Mouse (Mus musculus) thymus, postnatal 10 days (tissue): ENCODE results near the gene Edem3.

Source experiments
- DNase-seq, 2 experiments: peaks; one replicate each; pipeline ENCODE4 v3.0.0; 2021; ENCODE audit warnings: low spot score in 2 of 2

Gene Edem3

GRCm38 (mm10) chr1:151863135-151863796, 108.1 kb downstream of the Edem3 start:
- no peak for DNase-seq

- DNase-seq: no peak
Measured at GRCm38 (mm10) chr1:151863797-151864147, 108.6 kb downstream of the Edem3 start.

- DNase-seq: no peak
Measured at GRCm38 (mm10) chr1:151864326-151864725, 109.2 kb downstream of the Edem3 start.
